Mouse (Mus musculus): ENCODE data around the gene Tdrd1. TPM values are rescaled to one million over a fixed set of nuclear protein-coding genes. Genes with fewer than 3 reads are reported as not detected.

Gene Tdrd1
- total and polyA plus RNA-seq, 2 experiments, result not detected

DNA sequence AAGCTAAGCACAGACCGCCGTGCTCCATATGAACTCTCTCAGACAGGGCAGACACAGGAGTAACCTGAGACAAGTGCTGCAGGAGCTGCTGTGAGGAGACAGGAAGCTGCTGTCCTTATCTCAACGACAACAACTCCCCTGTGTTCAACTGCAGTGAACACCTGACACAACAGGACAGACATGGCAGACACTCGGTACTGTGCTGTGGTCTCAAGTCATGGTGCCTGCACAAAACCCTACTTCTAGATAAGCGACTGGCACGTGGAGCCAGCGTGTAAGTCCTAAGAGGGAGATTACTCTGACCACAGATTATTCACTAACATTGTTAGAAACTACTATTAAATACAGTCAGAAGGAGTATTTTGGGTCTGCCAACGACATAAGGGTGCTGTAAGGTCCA is 25.8 kb upstream of the Tdrd1 start:
- H3K27ac ChIP-seq (replicated peaks; ENCODE audit: insufficient read depth, low read depth, low read length), result no peak overlapping the region
- TF ChIP-seq POLR2A (IDR thresholded peaks at IDR 0.05; ENCODE audit: extremely low read depth, insufficient read depth, low read length) (no peak), CTCF (IDR thresholded peaks at IDR 0.05; ENCODE audit: low read depth, low read length) (no peak)
- WGBS, result 83% methylated on average over 8 of the region's 8 CpGs
- H3K4me3 ChIP-seq (ENCODE audit: insufficient read depth, low read depth, low read length), result no peak overlapping the region
- no peak overlapping the region for H3K9ac ChIP-seq (ENCODE audit: low read depth, low read length)
- H3K4me1 ChIP-seq (ENCODE audit: control insufficient read depth, insufficient read depth, low read length), result 0 out of 2 replicates have a peak, but pooled peaks cover 2% of the 10 kb centered on the region
- H3K27me3 ChIP-seq (ENCODE audit: control insufficient read depth, insufficient read depth, low read length), result no peaks in the 10 kb centered on the region
- H3K79me2 ChIP-seq (ENCODE audit: control insufficient read depth, insufficient read depth, low read length), result no peaks in the 10 kb centered on the region
- DNase-seq (ENCODE audit: extremely low read depth, low read depth, low spot score), result no peak
- peaks cover 40% of the 10 kb centered on the region for H3K36me3 ChIP-seq (ENCODE audit: control insufficient read depth, insufficient read depth, low read length)

DNA sequence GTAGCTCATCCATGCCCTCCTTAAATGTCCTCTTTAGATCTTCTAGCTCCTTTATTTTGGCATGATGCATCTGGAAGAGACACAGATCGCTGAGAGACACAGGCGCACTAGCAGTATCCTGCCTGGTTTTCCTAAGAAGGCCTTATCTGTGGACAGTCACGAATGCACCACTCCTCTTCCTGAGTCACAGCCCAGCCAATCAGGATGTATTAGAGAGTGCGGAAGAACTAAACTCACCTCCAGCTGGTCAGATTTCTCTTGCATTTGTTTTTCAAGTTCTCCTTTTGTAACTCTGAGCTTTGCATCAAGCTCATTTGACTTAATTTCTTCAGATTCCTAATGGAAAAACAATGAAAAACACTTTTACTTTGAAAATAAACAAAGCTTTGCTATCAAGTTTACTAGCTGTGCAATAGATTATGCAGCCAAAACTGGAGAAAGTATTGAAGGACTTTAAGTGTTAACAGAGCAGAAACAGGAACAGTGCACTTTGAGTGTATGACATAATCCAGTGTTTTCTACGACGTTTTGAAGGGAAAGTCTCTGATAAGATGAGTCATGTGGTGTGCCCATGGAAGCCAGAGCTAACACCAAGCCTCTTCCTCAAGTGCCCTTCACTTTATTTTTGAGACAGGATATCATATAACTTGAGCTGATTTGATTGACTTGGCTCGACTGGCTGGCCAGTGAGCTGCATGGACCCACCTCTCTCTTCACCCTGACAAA is 24.9 kb upstream of the Tdrd1 start:
- Histone ChIP-seq H3K36me3 (ENCODE audit: control insufficient read depth, insufficient read depth, low read length) (peaks cover 43% of the 10 kb centered on the region), H3K4me1 (ENCODE audit: control insufficient read depth, insufficient read depth, low read length) (0 out of 2 replicates have a peak, but pooled peaks cover 2% of the 10 kb centered on the region), H3K9ac (ENCODE audit: low read depth, low read length) (no peak overlapping the region), H3K27ac (replicated peaks; ENCODE audit: insufficient read depth, low read depth, low read length) (no peak overlapping the region), H3K79me2 (ENCODE audit: control insufficient read depth, insufficient read depth, low read length) (no peaks in the 10 kb centered on the region), H3K4me3 (ENCODE audit: insufficient read depth, low read depth, low read length) (no peak overlapping the region), H3K27me3 (ENCODE audit: control insufficient read depth, insufficient read depth, low read length) (no peaks in the 10 kb centered on the region)
- TF ChIP-seq POLR2A (IDR thresholded peaks at IDR 0.05; ENCODE audit: extremely low read depth, insufficient read depth, low read length), result no peak
- WGBS, result 63% methylated on average over 7 of the region's 7 CpGs
- DNase-seq (ENCODE audit: extremely low read depth, low read depth, low spot score), result no peak

DNA sequence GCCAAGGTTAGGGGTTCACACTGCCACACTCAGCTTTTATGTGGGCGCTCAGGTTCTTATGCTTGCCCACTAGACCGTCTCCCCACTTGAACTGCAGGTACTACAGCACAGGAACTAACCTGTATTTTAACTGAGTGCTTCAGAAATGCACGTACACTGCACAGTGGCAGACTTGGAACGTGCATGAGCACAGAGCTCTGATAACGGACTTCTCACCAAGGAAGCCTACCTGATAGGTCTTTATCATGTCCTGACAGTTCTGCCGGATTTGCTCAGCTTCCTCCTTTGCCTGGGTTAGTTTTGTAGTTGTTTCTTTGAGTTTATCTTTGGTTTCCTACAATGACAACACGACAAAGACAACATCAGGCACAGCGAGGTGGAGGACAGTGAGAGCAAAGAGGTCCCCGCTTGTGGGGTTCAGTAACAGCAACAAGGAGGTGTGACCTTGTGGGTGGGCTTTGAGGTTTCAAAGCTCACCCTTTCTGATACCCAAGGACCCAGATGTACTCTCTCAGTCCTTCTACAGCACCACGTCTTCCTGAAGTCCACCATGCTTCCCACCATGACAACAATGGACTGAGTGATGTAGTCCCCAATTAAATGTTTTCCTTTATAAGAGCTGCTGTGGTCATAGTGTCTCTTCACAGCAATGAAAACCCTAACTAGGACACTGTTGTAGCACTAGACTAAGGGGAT is 24.2 kb upstream of the Tdrd1 start:
- no peak overlapping the region for H3K27ac ChIP-seq (replicated peaks; ENCODE audit: insufficient read depth, low read depth, low read length)
- H3K4me1 ChIP-seq (ENCODE audit: control insufficient read depth, insufficient read depth, low read length), result 0 out of 2 replicates have a peak, but pooled peaks cover 2% of the 10 kb centered on the region
- no peak overlapping the region for H3K9ac ChIP-seq (ENCODE audit: low read depth, low read length)
- TF ChIP-seq POLR2A (IDR thresholded peaks at IDR 0.05; ENCODE audit: extremely low read depth, insufficient read depth, low read length) (no peak), CTCF (IDR thresholded peaks at IDR 0.05; ENCODE audit: low read depth, low read length) (no peak)
- no peaks in the 10 kb centered on the region for H3K27me3 ChIP-seq (ENCODE audit: control insufficient read depth, insufficient read depth, low read length)
- no peak for DNase-seq (ENCODE audit: extremely low read depth, low read depth, low spot score)
- H3K4me3 ChIP-seq (ENCODE audit: insufficient read depth, low read depth, low read length), result no peak overlapping the region
- H3K79me2 ChIP-seq (ENCODE audit: control insufficient read depth, insufficient read depth, low read length), result no peaks in the 10 kb centered on the region
- peaks cover 41% of the 10 kb centered on the region for H3K36me3 ChIP-seq (ENCODE audit: control insufficient read depth, insufficient read depth, low read length)
- 87% methylated on average over 10 of the region's 10 CpGs for WGBS

DNA sequence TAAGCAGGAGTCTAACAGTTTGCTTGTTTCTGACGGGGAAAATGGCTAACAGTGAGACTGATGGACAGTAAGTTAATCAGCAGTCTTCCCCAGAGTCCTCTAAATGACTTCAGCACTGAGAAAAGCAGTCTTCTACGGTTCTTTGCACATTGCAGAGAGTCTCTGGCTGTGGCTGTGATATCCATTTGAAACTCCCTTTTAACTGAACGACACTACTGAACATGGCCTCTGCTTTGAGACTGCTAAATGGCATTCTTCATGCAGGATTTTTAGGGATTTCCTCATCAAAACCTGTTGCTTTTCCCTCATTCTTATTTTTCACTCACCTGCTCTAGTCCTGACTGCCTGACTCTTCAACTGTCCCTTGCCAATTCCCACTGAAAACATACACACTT is 23.7 kb upstream of the Tdrd1 start:
- TF ChIP-seq CTCF (IDR thresholded peaks at IDR 0.05; ENCODE audit: low read depth, low read length), result no peak
- no peak for TF ChIP-seq POLR2A (IDR thresholded peaks at IDR 0.05; ENCODE audit: extremely low read depth, insufficient read depth, low read length)
- H3K36me3 ChIP-seq (ENCODE audit: control insufficient read depth, insufficient read depth, low read length), result peaks cover 45% of the 10 kb centered on the region

DNA sequence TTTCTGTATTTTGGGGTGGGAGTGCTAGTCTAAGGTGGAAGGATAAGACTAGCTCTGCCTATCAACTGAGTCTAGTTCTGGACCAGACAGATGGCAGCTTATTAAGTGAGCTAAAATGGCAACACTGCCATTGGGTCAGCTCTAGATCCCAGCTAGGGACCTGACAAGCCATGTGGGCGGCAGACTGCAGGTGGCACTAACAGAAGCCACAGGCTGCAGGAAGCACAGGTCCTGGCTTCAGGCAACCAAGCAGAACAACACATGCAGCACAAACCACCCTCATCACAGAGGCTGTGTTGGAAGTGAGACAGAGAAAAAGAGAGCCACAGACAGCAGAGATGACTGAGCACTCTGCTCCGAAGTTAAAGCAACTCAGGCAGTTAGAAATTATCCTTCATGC is 20.6 kb upstream of the Tdrd1 start:
- no peak for DNase-seq (ENCODE audit: extremely low read depth, low read depth, low spot score)
- Histone ChIP-seq H3K36me3 (ENCODE audit: control insufficient read depth, insufficient read depth, low read length) (peaks cover 41% of the 10 kb centered on the region), H3K4me1 (ENCODE audit: control insufficient read depth, insufficient read depth, low read length) (0 out of 2 replicates have a peak, but pooled peaks cover 2% of the 10 kb centered on the region), H3K9ac (ENCODE audit: low read depth, low read length) (no peak overlapping the region), H3K27me3 (ENCODE audit: control insufficient read depth, insufficient read depth, low read length) (no peaks in the 10 kb centered on the region), H3K4me3 (ENCODE audit: insufficient read depth, low read depth, low read length) (no peak overlapping the region), H3K79me2 (ENCODE audit: control insufficient read depth, insufficient read depth, low read length) (no peaks in the 10 kb centered on the region), H3K27ac (replicated peaks; ENCODE audit: insufficient read depth, low read depth, low read length) (no peak overlapping the region)
- TF ChIP-seq CTCF (IDR thresholded peaks at IDR 0.05; ENCODE audit: low read depth, low read length) (no peak), POLR2A (IDR thresholded peaks at IDR 0.05; ENCODE audit: extremely low read depth, insufficient read depth, low read length) (no peak)
- WGBS, result 98% methylated on average over 2 of the region's 2 CpGs

More for the DNA sequence above, 23.7 kb upstream of the Tdrd1 start:
- H3K4me1 ChIP-seq (ENCODE audit: control insufficient read depth, insufficient read depth, low read length), result 0 out of 2 replicates have a peak, but pooled peaks cover 2% of the 10 kb centered on the region
- no peak overlapping the region for H3K27ac ChIP-seq (replicated peaks; ENCODE audit: insufficient read depth, low read depth, low read length)
- no peak overlapping the region for H3K9ac ChIP-seq (ENCODE audit: low read depth, low read length)
- no peak overlapping the region for H3K4me3 ChIP-seq (ENCODE audit: insufficient read depth, low read depth, low read length)
- no peaks in the 10 kb centered on the region for H3K27me3 ChIP-seq (ENCODE audit: control insufficient read depth, insufficient read depth, low read length)
- 90% methylated on average over 3 of the region's 3 CpGs for WGBS
- no peak for DNase-seq (ENCODE audit: extremely low read depth, low read depth, low spot score)
- H3K79me2 ChIP-seq (ENCODE audit: control insufficient read depth, insufficient read depth, low read length), result no peaks in the 10 kb centered on the region

DNA sequence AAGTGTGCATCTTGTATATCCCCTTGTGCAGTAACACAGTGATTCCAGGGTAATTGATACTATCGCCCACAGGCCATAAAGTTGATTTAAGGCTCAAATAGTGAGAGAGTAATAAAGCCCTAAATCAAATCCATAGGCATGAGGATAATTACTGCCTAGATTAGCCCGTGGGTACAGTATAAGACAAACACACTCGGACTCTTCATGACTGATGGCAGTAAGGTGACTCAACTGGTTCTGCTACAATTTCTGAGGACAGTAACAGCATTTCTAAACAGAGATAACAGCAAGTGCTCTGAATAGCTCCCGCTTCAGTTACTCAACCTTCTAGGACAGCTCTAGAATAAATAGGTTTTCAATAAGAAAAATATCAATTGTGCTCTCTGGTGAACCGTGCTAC is 18.9 kb upstream of the Tdrd1 start:
- WGBS, result 95% methylated on average over 5 of the region's 5 CpGs
- H3K36me3 ChIP-seq (ENCODE audit: control insufficient read depth, insufficient read depth, low read length), result peaks cover 30% of the 10 kb centered on the region

More for the DNA sequence above, 18.9 kb upstream of the Tdrd1 start:
- Histone ChIP-seq H3K4me1 (ENCODE audit: control insufficient read depth, insufficient read depth, low read length) (no peaks in the 10 kb centered on the region), H3K27me3 (ENCODE audit: control insufficient read depth, insufficient read depth, low read length) (no peaks in the 10 kb centered on the region), H3K4me3 (ENCODE audit: insufficient read depth, low read depth, low read length) (no peak overlapping the region), H3K27ac (replicated peaks; ENCODE audit: insufficient read depth, low read depth, low read length) (no peak overlapping the region), H3K9ac (ENCODE audit: low read depth, low read length) (no peak overlapping the region), H3K79me2 (ENCODE audit: control insufficient read depth, insufficient read depth, low read length) (no peaks in the 10 kb centered on the region)
- no peak for DNase-seq (ENCODE audit: extremely low read depth, low read depth, low spot score)
- TF ChIP-seq CTCF (IDR thresholded peaks at IDR 0.05; ENCODE audit: low read depth, low read length) (no peak), POLR2A (IDR thresholded peaks at IDR 0.05; ENCODE audit: extremely low read depth, insufficient read depth, low read length) (no peak)

Data from liver, adult 2 months (tissue).